Mouse (Mus musculus): ENCODE results near the gene Ago4. TPM values are rescaled to one million over a fixed set of nuclear protein-coding genes. Genes with fewer than 3 reads are reported as not detected.

Gene Ago4
- total RNA-seq, 2 experiments from 2014 or later = 3.5 to 3.8 TPM

DNA sequence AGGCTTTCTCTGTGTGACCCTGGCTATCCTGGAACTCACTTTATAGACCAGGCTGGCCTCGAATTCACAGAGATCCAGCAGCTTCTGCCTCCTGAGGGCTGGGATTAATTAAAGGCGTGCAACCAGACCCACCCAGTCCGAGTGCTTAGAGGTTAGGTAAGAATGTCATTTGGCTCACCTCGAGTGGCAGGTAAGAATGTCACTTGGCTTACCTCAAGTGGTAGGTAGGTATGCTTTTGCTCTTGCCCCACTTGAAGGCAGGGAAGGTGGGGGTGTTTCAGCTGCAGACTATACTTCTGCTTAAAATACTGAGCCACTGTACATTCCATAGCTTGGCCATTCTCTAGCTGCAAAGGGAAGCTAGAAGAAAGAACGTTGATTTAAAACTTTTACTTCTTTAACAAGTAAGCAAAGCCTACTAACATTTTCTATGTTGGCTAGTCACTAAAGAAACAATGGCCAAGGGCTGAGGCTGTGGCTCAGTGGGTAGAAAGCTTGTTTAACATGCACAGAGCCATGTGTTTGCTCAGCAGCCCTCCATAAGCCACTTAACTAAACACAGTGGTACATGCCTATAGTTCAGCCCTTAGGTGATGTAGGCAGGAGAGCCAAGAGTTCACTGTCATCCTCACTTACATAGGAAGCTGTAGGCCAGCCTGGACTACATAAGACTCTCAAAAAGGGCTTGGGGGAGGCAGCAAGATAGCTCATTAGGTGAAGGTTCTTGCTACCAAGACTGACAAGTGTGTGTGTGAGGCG lies 20.8 kb downstream of the Ago4 start:
- no peak for DNase-seq

DNA sequence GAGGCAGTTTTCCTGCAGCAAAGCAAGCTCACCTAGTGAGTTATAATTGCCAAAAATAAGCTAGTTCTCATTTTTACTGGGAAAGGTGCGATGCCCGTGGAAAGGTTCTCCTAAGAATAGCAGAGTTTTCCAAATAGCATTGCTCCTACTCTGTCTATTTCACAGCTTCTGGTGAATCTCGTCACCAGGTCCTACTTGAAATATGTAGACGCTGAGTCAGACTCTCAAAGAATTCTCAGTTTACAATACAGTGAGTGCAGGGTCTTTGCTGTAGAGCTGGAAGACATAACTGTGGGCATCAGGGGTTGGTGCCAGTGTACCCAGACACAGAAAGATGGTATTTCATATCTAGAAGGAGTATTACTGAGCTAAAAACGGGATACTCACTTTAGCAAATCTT lies 22.3 kb downstream of the Ago4 start:
- no peak for DNase-seq

DNA sequence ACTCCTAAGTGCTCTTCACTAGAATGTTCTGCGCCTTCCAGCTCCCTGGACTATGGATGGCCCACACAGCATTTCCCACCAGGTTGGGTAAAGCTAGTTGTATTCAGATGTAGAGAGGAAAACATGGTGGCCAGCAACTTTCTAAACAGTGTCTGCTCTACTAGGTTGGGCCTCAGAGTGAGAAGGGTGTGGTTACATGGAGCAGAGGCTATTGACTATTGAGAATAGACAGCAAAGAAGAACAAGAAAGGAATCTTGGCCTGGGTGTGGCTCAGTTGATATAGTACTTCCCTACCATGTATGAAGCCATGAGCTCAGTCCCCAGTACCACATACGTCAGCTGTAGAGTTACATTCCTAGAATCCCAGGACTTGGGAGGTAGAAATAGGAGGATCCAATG lies 24.2 kb downstream of the Ago4 start:
- no peak for DNase-seq

DNA sequence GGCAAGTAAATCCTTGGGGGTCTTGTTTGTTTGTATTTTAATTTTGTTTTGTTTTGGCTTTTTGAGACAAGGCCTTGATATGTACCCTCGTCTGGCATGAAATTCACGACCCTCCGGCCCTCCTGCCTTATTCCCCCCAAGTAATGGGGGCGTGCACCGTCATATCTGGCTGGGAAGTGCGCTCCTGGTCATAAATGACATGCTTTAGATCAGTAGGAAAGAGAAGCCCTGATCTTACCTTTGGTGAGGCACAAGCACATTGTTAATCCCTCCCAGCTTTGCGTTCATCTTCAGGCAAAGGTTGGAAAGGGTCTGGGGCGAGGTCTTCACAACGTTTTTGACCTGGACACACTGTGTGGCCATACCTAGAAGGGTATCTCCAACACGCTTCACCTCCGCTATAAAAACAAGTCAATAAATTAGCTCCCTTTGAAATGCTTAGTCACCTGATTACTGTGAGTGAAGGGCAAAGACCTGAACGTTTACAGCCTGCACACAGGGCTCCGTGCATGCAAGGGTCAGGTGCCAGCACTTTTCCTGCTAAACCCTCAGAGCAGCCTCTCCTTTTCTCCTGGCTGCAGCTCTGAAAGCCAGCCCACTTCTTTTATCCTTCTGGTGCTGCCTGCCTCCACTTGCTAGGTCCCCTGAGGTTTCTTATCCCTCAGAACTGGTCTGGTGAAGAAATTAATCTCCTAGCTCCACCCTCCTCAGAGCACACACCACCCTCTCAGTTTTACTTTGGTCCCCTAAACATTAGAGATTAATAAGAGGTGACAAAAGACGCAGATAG lies 25.0 kb downstream of the Ago4 start:
- DNase-seq = no peak

DNA sequence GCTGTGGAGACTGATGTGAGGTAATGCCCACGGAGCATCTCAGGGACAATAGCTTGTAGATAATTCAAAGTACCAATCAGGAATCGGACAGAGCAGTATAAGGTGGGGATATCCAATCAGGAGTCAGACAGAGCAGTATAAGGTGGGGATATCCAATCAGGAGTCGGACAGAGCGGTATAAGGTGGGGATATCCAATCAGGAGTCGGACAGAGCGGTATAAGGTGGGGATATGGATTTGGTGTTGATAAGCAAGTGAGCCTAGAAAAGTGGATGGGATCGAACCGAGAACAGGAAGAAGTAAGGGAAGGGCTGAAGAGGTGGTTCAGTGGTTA lies 30.3 kb downstream of the Ago4 start:
- no peak for DNase-seq

DNA sequence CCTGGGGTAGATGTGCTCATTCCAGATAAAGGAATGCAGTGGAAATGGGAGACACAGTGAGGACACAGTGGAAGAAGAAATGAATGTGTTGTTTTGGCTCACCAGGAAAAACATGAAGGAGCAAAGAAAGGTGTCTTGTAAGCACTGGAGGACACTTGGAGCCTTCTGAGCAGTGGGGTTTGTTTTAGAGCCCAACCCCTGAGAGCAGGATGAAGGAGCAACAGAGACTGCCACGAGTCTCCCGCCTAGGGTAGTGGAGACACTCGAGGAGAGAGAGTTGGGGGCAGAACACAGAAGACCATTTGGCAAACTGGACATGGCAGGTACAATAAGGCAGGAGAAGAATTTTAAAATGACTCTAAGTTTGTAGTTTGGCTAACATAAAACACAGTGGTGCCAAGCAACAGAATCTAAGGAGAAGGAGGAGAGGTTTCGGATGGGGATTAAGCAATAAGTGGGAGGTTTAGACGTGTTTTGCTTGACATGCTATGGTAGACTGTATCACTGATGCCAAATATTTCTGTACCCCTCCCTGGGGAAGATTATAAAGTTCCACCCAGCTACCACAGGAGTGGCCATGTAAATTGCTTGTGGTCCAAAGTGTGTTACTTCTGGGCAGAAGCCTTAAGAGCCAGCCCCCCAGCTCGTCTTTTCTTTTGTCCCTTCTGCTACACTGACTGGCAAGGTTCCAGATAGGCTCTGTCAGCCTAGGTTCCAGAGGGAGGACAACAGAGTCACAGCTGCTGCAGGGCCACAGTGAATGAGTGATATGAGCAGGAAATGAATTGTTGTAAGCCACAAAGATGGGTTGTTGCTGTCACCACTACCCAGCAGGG lies 30.9 kb downstream of the Ago4 start:
- peak; percentile 11 for DNase-seq

DNA sequence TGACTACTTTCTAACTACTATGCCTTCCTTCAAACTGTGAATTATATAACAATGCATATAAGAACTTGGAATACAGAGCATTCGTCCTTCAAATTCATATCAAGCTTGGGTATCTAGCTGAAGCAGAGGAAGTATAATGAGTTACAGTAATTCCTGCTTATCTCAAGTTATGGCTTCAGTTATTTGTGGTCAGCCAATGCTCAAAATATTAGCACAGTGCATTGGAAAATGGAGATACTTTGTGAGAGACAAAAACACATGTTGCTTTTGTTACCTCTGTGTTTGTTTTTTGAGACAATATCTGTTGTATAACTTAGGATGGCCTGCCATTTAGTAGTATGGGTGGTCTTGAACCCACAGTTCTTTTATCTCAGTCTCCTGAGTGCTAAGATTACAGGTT lies 34.7 kb downstream of the Ago4 start:
- no peak for DNase-seq

DNA sequence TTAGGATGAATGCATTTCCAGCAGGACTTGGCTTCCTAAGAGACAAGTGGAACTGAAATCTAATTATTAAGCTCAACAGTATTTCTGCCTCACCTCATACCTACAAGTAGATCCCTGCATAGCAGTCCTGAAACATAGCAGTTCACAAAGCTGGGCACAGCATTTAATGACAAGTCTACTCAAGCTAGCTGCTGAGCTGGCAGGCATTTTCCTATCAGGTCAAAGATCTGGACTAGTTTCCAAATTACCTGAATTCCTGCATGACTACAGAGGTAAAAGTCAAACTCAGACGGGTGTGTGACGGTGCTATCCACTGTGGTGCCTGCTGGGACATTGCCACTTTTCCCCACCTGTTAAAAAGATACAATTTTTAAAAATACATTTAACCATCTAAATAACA lies 36.3 kb downstream of the Ago4 start:
- DNase-seq = no peak

DNA sequence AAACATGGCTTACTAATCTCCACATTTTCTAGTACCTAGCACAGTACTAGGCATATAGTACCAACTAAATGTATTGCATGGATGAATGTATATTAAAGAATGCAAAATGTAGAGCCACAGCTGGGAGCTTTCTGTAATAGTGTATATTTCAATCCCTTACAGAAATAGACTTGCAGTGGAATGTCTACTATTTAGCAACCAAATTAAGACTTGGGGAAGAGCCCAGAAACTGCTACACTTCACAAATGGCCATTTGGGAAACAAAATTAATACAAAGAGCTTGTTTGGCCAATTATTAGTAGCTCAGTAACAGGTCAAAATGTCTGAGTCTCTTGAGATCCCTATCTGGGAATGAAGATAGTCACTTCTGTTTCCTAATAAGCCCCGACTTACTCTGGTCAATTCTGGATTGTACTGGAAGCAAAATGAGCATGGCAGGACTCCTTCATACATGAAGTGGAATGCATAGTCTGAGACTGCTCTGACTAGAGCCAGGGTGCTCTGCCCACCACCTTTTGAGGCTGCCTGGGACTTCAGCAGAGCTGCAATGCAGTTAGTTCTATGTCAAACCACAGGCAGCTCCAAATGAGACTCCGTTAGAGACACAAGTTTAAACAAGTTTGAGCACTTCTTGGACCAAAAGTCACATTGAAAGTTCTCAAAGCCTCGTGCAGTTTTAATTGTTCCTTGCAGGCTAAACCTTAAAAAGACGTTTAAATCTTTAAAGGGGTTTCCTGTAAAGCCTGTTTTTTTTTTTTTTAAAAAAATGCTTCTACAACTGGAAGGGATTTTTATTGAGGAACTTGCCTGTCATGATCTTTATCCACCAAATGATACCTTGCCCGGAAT lies 37.1 kb downstream of the Ago4 start:
- DNase-seq = no peak

DNA sequence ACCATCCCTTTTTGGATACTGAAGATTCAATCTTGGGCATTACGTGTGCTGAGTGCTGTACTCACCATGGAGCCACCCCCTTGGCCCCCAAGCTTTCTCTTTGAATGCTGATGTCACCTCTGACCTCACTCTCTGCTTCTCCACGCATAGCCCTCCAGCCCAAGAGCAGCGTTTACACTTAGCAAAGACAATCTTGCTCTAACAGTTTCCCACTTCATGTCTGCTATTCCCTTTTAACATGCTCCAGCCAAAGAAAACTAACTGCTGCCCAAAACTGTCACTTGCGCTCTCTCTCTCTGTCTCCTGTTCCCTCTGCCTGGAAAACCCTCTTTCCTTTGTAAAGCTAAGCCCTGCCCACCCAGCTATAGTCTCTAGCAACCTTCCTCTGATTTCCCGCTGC lies 37.8 kb downstream of the Ago4 start:
- no peak for DNase-seq

DNA sequence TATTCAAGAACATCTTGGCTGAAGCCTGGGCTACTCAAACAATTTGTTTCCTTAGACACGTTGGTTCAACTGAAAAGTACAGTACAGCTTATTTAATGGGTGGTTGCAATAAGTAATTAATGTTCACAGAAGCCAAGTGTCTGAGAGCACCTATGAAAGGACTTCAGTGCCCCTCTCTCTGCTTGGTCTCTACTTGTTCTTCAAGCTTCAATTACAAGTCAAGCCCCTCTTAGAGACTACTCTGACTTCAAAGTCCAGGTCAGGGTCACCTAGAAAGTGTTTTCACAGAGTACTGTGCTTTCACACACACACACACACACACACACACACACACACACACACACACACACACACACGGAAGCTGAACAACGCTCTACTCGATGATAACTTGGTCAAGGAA lies 39.9 kb downstream of the Ago4 start:
- no peak for DNase-seq

DNA sequence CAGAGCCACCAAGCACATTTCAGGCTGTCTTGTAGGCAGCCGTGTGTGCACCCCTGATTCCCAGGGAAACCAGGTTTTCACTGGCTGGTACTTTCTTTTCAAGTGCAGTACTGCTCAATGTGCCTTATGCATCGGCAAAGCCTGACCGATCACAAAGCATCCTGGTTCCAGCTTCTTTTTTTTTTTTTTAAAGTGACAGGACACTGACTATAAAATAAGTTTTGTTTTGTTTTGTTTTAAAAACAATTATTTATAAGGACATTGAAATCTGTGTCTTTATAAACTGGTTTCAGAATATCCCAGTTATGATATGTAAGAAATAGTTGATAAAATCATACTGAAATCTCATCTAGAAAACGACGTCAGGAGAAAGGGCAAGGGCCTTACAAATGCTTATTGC lies 41.3 kb downstream of the Ago4 start:
- DNase-seq = no peak

DNA sequence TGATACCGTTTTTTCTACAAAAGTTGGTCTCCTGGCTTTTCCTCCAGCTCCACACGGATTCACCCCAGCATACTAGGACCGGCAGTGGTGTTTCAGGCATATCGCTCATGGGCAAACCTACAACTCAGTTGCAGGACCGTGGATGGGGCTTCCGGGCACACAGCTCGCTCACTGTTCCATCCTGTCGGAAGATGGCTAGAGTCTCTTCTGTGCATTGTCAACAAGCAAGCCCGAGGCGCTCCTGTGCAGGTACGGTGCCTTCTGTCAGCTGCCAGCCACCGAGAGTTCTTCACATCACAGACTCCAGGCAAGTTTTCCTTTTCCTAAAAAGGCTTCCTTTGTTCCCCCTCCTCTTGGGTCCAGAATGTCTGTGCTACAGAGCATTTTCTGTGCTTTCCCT lies 42.5 kb downstream of the Ago4 start:
- DNase-seq = no peak

DNA sequence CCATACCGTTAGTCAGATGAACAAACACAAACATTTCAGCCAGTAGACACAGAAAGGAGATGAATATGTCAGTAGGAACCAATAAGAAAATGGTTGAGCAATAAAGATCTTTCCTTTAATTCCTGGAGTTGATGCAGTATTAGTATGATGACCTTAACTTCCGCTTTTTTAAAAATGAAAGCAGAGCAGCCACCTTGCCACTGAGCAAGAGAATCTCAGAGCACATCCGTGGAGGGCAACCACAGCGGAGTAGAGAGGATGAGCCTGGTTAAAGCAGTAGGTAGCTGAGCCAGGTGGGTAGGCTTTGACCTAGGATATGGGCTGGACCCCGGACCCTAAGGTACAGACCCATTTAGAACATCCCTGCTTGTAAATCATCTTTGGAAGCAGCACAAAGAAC lies 43.5 kb downstream of the Ago4 start:
- DNase-seq = no peak

DNA sequence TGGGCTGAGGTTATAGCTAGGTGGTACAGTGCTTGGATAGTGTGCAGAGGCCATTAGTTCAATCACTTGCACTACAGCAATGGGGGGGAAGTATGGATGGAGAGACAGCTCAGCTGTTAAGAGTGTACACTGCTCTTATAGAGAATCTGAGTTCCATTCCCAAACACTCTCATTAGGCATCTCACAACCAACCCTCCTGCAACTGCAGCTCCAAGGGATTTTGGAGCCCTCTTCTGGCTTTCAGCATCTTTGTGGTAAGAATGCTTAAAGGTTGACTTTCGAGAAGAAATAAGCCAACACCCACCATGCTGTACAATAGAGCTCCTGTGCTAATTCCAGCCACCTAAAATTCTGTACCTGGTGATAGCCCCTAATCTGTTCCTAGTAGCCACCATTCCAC lies 47.1 kb downstream of the Ago4 start:
- no peak for DNase-seq

DNA sequence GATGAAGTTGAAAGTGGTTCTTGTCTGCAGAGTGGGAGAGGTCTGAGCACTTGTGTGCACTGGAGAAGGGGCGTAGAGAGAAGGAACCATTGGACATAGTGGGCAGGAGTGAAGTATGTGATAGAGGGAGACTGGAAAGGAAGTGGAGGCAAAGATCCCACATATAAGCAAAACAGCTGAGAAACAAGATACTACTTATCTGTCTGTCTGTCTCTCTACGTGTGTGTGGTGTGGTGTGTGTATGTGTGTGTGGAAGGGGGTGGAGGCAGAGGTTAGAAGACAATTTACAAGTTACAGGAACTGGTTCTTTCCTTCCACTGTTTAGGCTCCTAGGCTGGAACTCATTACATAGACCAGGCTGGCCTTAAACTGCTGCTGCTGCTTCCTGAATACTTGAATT lies 48.2 kb downstream of the Ago4 start:
- no peak for DNase-seq

DNA sequence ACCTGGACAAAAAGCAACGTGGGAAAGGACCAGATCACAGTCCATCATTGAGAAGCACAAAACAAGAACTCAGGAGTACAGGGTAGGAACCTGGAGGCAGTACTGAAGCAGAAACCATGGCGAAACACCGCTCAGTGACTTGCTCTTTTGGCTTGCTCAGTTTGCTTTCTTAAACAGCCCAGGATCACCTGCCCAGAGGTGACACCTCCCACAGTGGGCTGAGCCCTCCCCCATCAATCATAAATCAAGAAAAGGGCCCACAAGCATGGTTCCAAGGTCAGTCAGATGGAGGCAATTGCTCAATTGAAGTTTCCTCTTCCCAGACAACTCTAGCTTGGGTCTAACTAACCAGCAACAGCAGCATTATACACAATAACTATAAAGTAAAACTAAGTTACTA lies 49.4 kb downstream of the Ago4 start:
- DNase-seq = no peak

DNA sequence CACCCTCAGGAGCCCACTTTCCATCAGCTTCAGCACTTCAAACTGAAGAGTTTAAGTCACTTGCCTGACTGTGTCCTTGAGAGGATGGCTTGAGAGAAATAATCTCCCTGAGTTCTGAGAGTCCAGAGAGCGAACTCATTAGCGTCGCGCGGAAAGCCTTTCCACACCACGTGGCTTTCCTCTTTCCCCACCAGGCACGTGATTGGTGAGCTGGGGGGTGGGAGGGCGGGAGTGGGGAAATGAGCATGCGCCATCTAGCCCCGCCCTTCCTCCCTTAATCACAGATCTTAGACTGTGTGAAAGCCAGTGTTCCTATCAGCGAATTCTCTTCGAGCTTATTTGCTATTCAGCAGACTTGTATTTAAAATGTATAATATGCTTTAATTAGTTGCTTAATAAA lies 50.3 kb downstream of the Ago4 start:
- no peak for DNase-seq

DNA sequence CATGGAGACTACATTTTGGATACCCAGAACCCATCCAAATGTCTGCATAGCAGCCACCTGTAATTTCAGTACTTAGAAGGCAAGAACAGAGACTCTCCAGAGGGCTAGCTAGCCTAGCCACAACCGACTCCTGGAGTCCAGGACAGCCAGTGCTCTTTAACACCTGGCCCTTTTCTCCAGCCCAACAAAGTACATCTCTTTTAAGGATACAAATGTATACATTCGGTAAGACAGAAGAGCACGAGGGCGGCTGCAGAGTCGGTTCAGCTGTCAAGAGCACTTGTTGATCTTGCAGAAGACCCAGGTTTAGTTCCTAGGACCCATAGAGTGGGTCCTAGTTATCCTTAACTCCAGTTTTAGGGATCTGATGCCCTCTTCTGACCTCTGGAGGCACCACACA lies 51.8 kb downstream of the Ago4 start:
- DNase-seq = no peak

DNA sequence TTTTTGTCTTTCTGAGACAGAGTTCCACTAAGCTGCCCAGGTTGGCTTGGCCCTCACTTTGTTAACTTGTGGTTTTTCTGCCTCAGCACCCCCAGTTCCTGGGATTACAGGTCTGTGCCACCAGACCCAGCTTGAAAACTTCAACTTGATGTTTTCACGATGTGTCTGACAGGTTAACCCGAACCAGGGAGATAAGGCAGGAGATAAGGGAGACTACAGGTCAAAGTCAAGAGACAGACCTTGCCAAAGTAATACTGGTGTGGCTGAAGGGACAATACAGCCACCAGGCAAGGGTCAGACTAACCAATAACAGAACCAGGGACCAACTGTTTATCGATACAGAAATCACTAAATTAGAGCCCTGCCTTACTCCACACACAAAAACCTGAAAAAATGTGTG lies 53.0 kb downstream of the Ago4 start:
- no peak for DNase-seq

DNA sequence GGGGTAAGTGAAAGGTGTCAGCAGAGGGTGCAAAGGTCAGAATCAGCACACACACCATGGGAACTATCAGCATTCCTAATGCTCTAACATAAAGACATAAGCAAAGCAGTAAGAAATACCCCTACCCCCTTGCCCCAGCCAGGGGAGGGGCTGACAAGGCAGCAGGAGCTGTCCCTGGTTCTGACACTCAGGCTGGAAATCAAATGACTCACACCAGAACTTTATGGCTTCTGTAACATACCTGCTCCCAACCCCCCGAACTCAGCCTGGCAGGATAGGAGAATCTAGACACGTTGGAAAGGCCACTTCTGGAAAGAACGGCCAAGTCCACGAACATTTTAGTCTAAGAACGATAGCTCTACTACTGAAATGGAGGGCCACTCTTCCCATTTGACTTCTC lies 60.2 kb downstream of the Ago4 start:
- no peak for DNase-seq

DNA sequence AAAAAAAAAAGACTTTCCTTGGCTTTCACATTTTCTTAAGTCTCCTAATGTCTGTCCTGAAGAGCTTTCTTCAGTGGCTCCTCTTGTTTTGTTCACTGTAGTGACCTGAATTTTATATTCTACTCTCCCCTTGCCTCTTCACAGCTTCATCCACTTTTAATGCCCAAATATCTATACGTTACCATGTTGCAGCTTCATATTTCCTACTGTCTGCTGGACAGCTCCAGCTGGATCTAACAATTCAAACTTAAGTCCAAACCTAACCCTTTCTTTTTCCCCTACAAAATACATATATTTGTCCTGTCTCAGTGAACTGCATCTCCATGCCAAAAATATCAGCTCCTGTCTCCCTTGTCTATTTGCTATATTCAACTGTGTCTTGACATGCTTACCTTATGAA lies 63.9 kb downstream of the Ago4 start:
- no peak for DNase-seq

DNA sequence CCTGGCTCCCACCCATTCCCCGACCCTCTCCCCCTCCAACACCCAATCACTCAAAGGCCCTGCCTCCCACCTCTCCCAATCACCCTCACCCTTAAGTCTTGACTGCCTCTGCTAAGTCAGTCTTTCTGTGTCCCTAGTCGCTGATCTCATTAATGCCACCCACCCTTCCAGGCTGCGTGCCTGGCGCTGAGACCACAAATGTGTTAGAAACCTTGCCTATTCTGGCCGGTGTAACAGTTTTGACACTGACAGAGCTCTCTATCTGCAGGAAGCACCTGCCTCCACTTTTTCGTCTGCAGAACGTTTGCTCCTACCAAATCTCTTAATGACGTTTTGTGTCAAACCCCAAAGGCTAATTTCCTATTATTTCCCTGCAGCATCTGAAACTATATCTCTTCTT lies 64.3 kb downstream of the Ago4 start:
- DNase-seq = no peak
